Mouse (Mus musculus): Measurements from ENCODE around the gene Trim34b. TPM values are rescaled to one million over a fixed set of nuclear protein-coding genes. Genes with fewer than 3 reads are reported as not detected.
"Not testable (repeated sequence)": the region's sequence is repeated elsewhere in the genome, so short reads cannot be mapped to it uniquely, and the experiment has no call there.

Gene Trim34b
- not detected in 2 replicates for polyA plus RNA-seq (2012; ENCODE audit: insufficient read depth, insufficient read length, low replicate concordance, missing spikeins)

DNA sequence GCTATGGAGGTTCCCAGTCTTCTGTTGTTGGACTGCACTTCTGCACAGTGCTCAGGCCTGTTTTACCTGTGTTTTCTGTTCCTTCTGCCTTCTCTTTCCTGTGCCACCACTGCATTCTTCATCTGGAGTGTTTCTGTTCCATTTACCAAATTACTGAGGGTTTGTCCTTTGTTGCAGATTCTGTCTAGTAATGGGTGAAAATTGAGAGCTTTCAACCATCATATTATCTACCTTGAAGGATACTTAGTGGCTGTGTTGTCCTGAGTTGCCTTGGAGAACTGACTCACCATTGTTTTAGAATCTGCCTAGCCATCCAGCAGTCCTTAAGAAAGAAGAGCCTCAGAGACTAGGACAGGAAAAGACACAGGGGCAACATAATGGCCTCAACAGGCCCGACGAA, at the start of gene Trim34b:
Gene Trim34b (plus strand): TSS at position 301 of the 400 bp plus-strand sequence.
- not testable (repeated sequence) for H3K4me1 ChIP-seq (ENCODE audit: control insufficient read depth, insufficient read depth, low read length); H3K4me3 ChIP-seq (ENCODE audit: insufficient read depth, low read depth, low read length); H3K27ac ChIP-seq (ENCODE audit: insufficient read depth, low read depth, low read length)
- WGBS: 97% methylated on average over 2 of the region's 2 CpGs

DNA sequence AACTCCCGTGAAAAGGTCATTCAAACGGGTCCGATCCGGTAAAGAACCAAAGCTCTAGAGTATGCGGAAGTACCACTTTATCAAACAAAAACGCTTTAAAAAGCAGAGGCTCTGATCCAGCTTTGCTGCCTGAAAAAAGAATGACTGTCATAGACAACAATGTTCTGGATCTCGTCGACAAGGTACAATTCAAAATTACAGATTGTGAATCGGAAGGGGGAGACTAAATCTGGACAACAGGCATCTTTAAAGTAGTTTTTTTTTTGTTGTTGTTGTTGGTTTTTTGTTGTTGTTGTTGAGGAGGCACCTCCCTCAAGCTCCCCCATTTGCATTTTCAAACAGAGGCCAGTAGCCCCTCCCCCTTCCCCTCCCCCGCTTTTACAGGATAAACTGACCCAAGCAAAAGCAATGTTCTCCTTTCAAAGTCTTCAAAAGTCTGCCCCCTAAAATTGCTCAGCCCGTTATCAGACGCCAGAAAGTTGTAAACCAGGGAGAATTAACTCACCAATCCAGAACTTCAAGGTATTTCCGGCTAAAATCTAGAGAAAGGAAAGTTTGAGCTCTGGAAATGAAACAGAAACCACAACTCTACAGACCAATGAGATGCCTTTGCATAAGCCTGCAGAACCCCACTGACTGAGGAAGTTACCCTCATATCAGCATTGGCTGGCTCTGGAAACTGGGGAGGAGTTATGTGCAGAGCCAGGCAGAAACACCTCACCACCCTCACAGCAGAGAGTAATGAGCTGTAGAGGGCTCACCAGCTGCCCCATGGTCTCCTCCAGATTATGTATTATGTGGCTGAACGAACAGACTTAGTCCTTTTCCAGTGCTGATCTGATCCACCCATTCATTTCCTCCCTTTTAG, 41.5 kb upstream of the Trim34b start, which contains the start of gene Trim5:
Gene Trim5 (minus strand): TSS at position 519 of the 868 bp plus-strand sequence.
- H3K4me3 ChIP-seq (ENCODE audit: insufficient read depth, low read depth, low read length); H3K4me1 ChIP-seq (ENCODE audit: control insufficient read depth, insufficient read depth, low read length); H3K27ac ChIP-seq (ENCODE audit: insufficient read depth, low read depth, low read length): not testable (repeated sequence)
- WGBS: 35% methylated on average over 14 of the region's 14 CpGs

DNA sequence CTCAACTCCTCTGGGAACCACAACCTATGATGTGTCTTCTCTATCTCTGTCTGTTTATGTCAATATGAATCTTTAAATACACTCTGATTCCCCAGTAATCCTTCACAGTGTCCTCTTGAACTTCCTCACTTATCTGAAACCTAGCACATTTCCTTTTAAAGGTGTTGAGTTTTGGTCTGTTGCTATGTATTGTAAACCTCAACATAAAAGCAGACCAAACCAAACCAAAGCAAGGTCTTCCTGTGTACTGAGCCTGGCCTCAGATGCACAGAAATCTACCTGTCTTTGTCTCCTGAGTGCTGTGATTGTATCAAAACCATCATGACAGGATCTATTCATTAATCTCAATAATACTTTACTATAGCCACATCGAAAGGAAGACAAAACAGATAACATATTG, 38.6 kb upstream of the Trim34b start:
- H3K4me3 ChIP-seq (ENCODE audit: insufficient read depth, low read depth, low read length): no peak overlapping the region
- TF ChIP-seq CTCF (IDR thresholded peaks at IDR 0.05; ENCODE audit: insufficient read depth, low read depth, low read length): no peak
- no peak for TF ChIP-seq POLR2A (IDR thresholded peaks at IDR 0.05; ENCODE audit: insufficient read depth, low read depth, low read length)
- H3K27ac ChIP-seq (ENCODE audit: insufficient read depth, low read depth, low read length): no peak overlapping the region
- WGBS: 82% methylated on average over 1 of the region's 1 CpGs
- H3K4me1 ChIP-seq (ENCODE audit: control insufficient read depth, insufficient read depth, low read length): no peaks in the 10 kb centered on the region

DNA sequence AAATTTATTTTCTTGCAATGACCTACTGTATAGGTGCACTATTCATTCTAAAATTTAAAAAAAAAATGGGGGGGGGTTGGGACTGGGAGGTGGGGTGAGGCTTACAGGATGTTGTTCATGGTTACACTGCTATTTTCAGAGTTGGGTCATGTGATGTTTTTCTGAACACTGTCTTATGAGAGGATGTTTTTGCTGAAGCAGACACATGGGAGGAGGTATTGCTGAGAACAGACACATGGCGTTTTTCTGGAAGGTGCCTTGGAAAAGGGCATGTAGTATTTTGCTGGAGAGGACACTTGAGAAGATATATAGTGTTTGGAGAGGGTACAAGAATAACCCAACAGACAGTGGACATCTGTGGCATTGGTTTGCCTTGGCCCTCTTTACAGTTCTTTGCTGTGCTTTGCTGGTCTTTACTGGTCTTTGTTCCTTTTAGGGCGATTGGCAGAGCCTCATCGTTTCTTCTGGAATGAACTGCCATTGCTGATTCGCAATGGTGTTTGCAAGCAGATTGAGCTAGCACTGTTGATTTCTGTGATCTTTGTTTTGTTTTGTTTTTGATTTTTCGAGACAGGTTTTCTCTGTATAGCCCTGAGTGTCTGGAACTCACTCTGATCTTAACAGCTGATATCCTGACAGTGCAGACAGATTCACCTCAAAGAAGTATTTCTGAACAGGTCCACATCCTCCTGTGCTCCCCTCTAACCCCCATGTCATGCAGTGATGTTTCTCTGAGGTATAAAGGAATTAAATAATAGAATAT, 37.5 kb upstream of the Trim34b start:
- no peak for TF ChIP-seq POLR2A (IDR thresholded peaks at IDR 0.05; ENCODE audit: insufficient read depth, low read depth, low read length)
- 79% methylated on average over 5 of the region's 5 CpGs for WGBS
- no peak overlapping the region for H3K27ac ChIP-seq (ENCODE audit: insufficient read depth, low read depth, low read length)
- H3K4me1 ChIP-seq (ENCODE audit: control insufficient read depth, insufficient read depth, low read length): no peaks in the 10 kb centered on the region
- H3K4me3 ChIP-seq (ENCODE audit: insufficient read depth, low read depth, low read length): no peak overlapping the region

DNA sequence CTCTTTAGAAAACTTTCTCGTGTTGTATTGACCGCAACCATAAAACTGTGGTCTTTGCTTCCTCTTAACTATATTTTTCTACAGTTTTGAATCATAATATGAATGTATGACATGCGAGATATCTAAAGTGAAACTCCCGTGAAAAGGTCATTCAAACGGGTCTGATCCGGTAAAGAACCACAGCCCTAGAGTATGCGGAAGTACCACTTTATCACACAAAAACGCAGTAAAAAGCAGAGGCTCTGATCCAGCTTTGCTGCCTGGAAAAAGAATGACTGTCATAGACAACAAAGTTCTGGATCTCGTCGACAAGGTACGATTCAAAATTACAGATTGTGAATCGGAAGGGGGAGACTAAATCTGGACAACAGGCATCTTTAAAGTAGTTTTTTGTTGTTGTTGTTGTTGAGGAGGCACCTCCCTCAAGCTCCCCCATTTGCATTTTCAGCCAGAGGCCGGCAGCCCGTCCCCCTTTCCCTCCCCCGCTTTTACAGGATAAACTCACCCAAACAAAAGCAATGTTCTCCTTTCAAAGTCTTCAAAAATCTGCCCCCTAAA, 14.4 kb upstream of the Trim34b start:
- Histone ChIP-seq H3K4me1 (ENCODE audit: control insufficient read depth, insufficient read depth, low read length) (no peaks in the 10 kb centered on the region), H3K27ac (ENCODE audit: insufficient read depth, low read depth, low read length) (no peak overlapping the region), H3K4me3 (ENCODE audit: insufficient read depth, low read depth, low read length) (peak overlapping the region; percentile 22)
- TF ChIP-seq CTCF (IDR thresholded peaks at IDR 0.05; ENCODE audit: insufficient read depth, low read depth, low read length) (no peak), POLR2A (IDR thresholded peaks at IDR 0.05; ENCODE audit: insufficient read depth, low read depth, low read length) (no peak)
- 6% methylated on average over 15 of the region's 15 CpGs for WGBS

DNA sequence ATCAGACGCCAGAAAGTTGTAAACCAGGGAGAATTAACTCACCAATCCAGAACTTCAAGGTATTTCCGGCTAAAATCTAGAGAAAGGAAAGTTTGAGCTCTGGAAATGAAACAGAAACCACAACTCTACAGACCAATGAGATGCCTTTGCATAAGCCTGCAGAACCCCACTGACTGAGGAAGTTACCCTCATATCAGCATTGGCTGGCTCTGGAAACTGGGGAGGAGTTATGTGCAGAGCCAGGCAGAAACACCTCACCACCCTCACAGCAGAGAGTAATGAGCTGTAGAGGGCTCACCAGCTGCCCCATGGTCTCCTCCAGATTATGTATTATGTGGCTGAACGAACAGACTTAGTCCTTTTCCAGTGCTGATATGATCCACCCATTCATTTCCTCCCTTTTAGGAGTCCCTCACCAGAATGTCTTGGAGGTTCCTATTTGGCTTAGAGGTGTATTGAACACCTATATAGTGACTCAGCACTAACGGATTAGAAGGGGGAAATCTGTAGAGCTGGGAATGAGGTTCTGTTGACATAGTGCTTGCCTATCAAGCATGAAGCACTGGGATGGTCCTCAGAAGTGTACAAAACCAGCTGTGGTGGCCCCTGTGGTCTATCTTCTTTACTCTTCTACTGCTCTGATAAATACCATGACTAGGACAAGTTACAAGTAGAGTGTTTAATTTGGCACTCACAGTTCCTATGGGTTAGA, 13.7 kb upstream of the Trim34b start, which contains the start of gene Trim12a:
Gene Trim12a (minus strand): TSS at position 98 of the 712 bp plus-strand sequence.
- peak within 1 kb of the TSS; percentile 22 for H3K4me3 ChIP-seq (ENCODE audit: insufficient read depth, low read depth, low read length)
- H3K27ac ChIP-seq (ENCODE audit: insufficient read depth, low read depth, low read length); H3K4me1 ChIP-seq (ENCODE audit: control insufficient read depth, insufficient read depth, low read length): not testable (repeated sequence)
- WGBS: 30% methylated on average over 4 of the region's 4 CpGs

DNA sequence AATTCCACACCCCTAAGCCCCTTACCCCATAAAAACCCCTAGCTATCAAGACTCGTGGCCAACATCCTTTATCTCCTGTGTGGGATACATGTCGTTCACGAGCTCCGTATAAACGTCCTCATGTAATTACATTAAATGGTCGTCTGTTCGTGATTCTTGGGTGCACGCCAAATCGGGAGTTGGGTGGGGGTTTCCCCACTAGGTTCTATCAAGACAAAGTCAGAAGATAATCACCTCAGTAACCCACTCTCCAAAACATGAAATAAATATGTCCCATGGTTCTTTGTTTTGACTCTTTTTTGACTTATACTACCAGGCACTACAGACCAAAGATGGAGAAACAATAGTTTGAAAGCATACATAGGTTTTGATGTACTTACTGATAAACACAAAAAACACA, 7.2 kb upstream of the Trim34b start:
- 55% methylated on average over 9 of the region's 9 CpGs for WGBS
- Histone ChIP-seq H3K4me3 (ENCODE audit: insufficient read depth, low read depth, low read length) (no peak overlapping the region), H3K27ac (ENCODE audit: insufficient read depth, low read depth, low read length) (no peak overlapping the region), H3K4me1 (ENCODE audit: control insufficient read depth, insufficient read depth, low read length) (no peaks in the 10 kb centered on the region)
- no peak for TF ChIP-seq CTCF (IDR thresholded peaks at IDR 0.05; ENCODE audit: insufficient read depth, low read depth, low read length)
- TF ChIP-seq POLR2A (IDR thresholded peaks at IDR 0.05; ENCODE audit: insufficient read depth, low read depth, low read length): no peak

DNA sequence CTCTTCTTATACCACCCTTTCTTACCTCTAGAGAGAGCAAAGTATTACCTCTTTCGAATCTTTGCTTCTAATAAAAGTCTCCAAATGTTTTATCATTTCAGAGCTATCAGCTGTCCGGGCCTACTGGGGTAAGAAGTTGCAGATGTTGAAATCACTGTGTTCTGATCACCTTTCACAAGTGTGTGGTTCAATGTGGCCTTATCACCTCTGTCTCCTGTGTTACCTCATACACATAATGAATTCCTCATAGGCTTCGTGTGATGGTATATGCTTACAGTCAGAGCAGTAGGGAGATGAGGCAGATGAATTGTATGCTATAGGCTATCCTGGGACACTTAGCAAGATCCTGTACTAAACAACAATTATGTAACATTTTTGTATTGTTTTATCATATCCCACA, 6.3 kb downstream of the Trim34b start:
- 92% methylated on average over 3 of the region's 3 CpGs for WGBS
- not testable (repeated sequence) for H3K27ac ChIP-seq (ENCODE audit: insufficient read depth, low read depth, low read length); H3K4me3 ChIP-seq (ENCODE audit: insufficient read depth, low read depth, low read length); H3K4me1 ChIP-seq (ENCODE audit: control insufficient read depth, insufficient read depth, low read length)

DNA sequence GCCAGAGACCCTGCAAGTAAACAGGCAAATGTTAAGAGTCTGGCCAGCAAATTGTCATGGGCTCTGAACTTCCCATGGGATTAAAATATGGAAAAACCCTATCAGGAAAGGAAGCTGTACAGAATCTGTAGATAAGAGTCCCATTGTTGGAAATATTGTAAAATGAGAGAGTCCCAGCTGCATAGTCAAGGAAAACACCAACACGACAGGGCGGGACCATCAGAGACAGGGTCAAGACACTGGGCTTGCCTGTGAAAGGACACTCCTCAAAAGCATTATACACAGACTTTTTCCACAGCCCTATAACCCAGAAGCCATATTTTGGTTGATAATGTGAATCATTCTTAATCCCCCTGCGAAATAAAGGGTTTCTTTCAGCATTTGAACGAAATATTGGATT, 11.5 kb downstream of the Trim34b start:
- not testable (repeated sequence) for H3K4me3 ChIP-seq (ENCODE audit: insufficient read depth, low read depth, low read length); H3K4me1 ChIP-seq (ENCODE audit: control insufficient read depth, insufficient read depth, low read length); H3K27ac ChIP-seq (ENCODE audit: insufficient read depth, low read depth, low read length)
- 87% methylated on average over 4 of the region's 4 CpGs for WGBS

DNA sequence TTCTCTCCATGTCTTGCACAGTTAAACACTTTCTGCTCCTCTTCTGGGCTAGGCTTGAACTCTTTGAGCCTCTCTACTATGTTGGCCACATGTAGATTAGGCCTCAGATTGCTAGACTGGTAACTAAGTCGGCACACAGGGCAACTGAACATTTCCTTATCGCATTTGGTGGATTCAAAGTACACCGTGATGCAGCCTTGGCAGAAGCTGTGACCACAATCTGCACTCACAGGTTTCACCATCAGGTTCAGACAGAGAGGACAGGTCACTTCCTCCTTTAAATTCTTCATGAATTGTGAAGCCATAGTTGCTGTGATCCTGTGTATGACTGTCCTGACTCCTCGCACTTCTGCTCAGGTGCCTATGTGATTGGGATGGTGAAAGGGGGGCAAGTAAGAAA, 18.8 kb downstream of the Trim34b start:
- not testable (repeated sequence) for H3K4me1 ChIP-seq (ENCODE audit: control insufficient read depth, insufficient read depth, low read length); H3K27ac ChIP-seq (ENCODE audit: insufficient read depth, low read depth, low read length); H3K4me3 ChIP-seq (ENCODE audit: insufficient read depth, low read depth, low read length)
- WGBS: 92% methylated on average over 4 of the region's 4 CpGs

Data from olfactory bulb, adult 2 months (tissue).